Mouse (Mus musculus) forebrain, embryonic 11.5 days (tissue): Measurements from ENCODE around the gene Kif3a. TPM values are rescaled to one million over a fixed set of nuclear protein-coding genes. Genes with fewer than 3 reads are reported as not detected.

ENCODE experiments used
- ATAC-seq: fragments of 200-750 bp; cut with Nextera tagmentation; replicated peaks from 2 replicates; pipeline ENCODE4 v1.8.0; 2017; ENCODE audit warnings: moderate TSS enrichment; ENCODE audit not compliant: low FRiP score
- DNase-seq: peaks from one replicate; pipeline ENCODE4 v3.0.0-alpha.2; 2017; ENCODE audit warnings: low spot score
- H3K27ac ChIP-seq: fragments of 300-500 bp; sonication (generic); 2 replicates; pipeline ENCODE4 v1.5.1; 2014; ENCODE audit warnings: low read depth, low read length
- H3K27me3 ChIP-seq: fragments of 300-500 bp; sonication (generic); 2 replicates; pipeline ENCODE4 v1.6.1; 2014; ENCODE audit warnings: mild to moderate bottlenecking, low read length, mixed read lengths; ENCODE audit not compliant: control insufficient read depth, insufficient read depth
- H3K36me3 ChIP-seq: fragments of 300-500 bp; sonication (generic); 2 replicates; pipeline ENCODE4 v1.6.1; 2014; ENCODE audit warnings: mild to moderate bottlenecking, low read length, moderate library complexity, mixed read lengths; ENCODE audit not compliant: control insufficient read depth, insufficient read depth
- H3K4me1 ChIP-seq: fragments of 300-500 bp; sonication (generic); replicated peaks from 2 replicates; pipeline ENCODE4 v1.6.1; 2014; ENCODE audit warnings: low read length, mixed read lengths; ENCODE audit not compliant: control insufficient read depth, insufficient read depth
- H3K4me2 ChIP-seq: fragments of 300-500 bp; sonication (generic); 2 replicates; pipeline ENCODE4 v1.6.1; 2014; ENCODE audit warnings: low read depth, mild to moderate bottlenecking, low read length, moderate library complexity, mixed read lengths; ENCODE audit not compliant: severe bottlenecking
- H3K4me3 ChIP-seq: fragments of 300-500 bp; sonication (generic); 2 replicates; pipeline ENCODE4 v1.5.1; 2014; ENCODE audit warnings: low read depth, low read length
- H3K9ac ChIP-seq: fragments of 300-500 bp; sonication (generic); 2 replicates; pipeline ENCODE4 v1.6.1; 2014; ENCODE audit warnings: low read length
- H3K9me3 ChIP-seq: fragments of 300-500 bp; sonication (generic); 2 replicates; pipeline ENCODE4 v1.6.1; 2016; ENCODE audit warnings: low read length, mixed read lengths; ENCODE audit not compliant: control insufficient read depth
- WGBS: fragments of 180-500 bp; shearing (Covaris S2); extraction: QIAGEN DNeasy Blood & Tissue Kit; methylation state at CpG from one replicate; pipeline ENCODE4 v1.1.7; 2014; 5-methylcytosine and 5-hydroxymethylcytosine counted together
- polyA plus RNA-seq: library from polyadenylated mRNA; unstranded; fragments of >200 nt; fragmentation: Nextera tagmentation; extraction: Ambion mirVana; gene quantifications from 2 replicates; pipeline ENCODE4 v1.2.1, GENCODE M21; 2014

The Kif3a gene
- 78.6 and 85.6 TPM in 2 replicates for polyA plus RNA-seq

DNA sequence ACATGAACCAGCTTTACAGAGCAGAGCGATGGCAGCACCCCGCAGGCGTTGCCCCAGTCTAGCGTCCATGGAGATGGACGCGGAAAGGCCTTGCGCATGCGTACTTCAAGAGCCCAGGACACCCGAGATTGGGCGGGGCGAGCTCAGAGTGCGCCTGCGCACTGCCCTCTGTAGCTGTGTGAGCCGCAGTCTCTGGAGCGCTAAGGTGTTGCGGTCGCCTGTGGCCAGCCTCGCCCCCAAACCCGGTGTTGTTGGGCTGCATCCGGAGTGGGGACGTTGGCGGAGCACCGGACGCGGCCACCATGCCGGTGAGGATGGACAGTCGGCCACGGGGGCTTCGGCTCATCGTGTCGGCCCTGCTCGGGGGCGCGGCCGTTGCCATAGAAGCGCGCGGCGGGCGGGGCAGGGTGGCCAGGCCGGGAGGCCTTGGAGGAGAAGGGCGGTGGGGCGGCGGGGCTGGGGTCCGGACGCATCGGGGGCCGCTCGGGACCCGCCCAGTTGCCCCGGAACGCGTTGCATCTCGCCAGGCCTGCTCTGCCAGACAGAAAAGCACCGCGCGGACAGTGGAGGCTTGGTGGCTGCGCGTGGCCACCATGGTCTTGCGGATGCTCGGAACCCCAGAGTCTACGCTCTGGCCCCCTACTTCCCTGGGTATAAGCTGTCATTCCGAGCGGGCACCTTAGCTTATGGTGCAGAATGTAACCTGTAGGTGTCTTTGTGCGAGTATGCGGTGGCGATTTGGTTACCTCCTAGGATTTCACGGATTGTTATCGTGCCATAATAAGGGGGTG is at the start of gene Kif3a:
Gene Kif3a, plus strand, starts transcription at position 156 of the 791 bp plus-strand sequence.
- no peaks in the 10 kb centered on the region for H3K9me3 ChIP-seq
- peak within 1 kb of the TSS; percentile 88 for H3K4me3 ChIP-seq
- peak within 1 kb of the TSS; percentile 59; the same call in 1 of the 2 replicates for H3K27ac ChIP-seq
- DNase-seq: peak; percentile 97
- under 1% methylated on average over 68 of the region's 69 CpGs for WGBS
- peak within 1 kb of the TSS; percentile 87 for H3K9ac ChIP-seq
- H3K27me3 ChIP-seq: no peaks in the 10 kb centered on the region
- peak within 1 kb of the TSS; percentile 86 for H3K4me2 ChIP-seq
- peak; percentile 98 for ATAC-seq
- H3K4me1 ChIP-seq: no peaks in the 10 kb centered on the region
- H3K36me3 ChIP-seq: no peaks in the 10 kb centered on the region

DNA sequence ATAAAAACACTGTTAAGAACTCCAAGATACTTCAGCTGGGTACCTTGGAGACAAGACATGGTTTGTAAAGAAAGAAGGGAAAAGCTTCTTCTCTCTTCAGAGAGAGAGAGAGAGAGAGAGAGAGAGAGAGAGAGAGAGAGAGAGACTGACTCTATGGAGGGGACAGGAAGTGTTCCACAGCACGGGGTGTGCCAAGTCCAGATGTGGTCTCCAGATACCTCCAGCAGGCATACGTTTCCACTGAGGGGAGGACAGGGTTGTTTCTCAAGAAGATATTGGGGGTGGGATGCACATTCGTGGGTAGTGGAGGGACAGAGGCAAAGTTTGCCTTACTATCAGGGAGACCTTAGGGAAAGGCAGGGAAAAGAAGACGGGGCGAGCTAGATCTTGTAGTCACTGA is 48.4 kb upstream of the Kif3a start:
- WGBS: 57% methylated on average over 5 of the region's 5 CpGs
- 0 out of 2 replicates have a peak, but pooled peaks cover 10% of the 10 kb centered on the region for H3K4me1 ChIP-seq
- H3K4me3 ChIP-seq: no peak overlapping the region
- no peak overlapping the region for H3K4me2 ChIP-seq
- H3K36me3 ChIP-seq: no peaks in the 10 kb centered on the region
- ATAC-seq: no peak
- no peaks in the 10 kb centered on the region for H3K27me3 ChIP-seq
- no peak overlapping the region for H3K9ac ChIP-seq
- H3K9me3 ChIP-seq: no peaks in the 10 kb centered on the region
- no peak overlapping the region for H3K27ac ChIP-seq
- no peak for DNase-seq

DNA sequence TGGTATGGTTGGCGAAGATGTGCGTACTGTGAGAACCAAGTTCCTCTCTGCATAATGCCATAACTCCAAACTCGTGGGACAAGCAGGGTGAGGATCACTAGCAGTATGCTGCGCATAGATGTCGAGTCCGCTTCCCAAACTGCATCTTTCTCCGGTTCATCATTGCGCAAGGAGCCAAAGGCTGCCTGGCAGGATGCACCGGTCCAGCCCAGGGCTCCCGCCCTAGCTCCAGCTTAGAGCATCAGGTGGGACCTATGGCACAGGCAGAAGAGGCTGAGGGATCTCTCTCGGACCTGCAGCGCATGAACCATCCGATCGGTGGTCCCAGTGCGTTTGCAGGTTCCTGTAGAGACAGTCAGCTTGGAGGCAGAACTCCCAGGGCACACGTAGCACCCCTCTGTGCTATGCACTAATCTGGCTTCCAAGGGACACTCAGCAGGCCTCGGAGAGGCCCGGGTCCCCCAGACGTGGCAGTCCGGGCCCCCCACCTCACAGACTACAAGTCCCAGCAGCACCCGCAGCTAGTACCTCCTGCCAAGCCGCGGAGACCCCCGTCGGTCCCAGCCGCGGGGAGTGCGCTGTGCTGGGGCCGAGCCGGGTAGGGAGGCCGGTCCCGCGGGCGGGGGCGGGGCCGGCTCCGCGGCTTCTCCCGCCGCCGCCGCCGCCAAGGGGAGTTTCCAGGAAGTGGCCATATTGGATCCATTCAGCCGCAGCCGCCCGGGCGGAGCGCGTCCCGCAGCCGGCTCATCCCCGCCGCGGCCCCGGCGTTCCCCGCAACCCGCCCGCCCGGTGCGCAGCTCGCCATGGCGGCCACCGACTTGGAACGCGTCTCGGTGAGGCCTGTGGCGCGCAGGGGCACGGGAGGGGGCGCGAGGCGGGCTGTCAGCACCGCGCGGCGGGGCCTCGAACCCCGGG is 47.7 kb upstream of the Kif3a start, which contains the start of gene Sept8:
Gene Sept8, plus strand, starts transcription at position 51 of the 915 bp plus-strand sequence.
- Histone ChIP-seq H3K9me3 (no peaks in the 10 kb centered on the region), H3K4me3 (peak within 1 kb of the TSS; percentile 82), H3K36me3 (no peaks in the 10 kb centered on the region), H3K4me1 (0 out of 2 replicates have a peak, but pooled peaks cover 10% of the 10 kb centered on the region), H3K27ac (0 out of 2 replicates have a peak within 1 kb of the TSS, but pooled peaks have one; percentile 64), H3K4me2 (peak within 1 kb of the TSS; percentile 87), H3K27me3 (no peaks in the 10 kb centered on the region), H3K9ac (peak within 1 kb of the TSS; percentile 82)
- ATAC-seq (peak; percentile 88), DNase-seq (peak; percentile 83)
- 4% methylated on average over 74 of the region's 79 CpGs for WGBS

DNA sequence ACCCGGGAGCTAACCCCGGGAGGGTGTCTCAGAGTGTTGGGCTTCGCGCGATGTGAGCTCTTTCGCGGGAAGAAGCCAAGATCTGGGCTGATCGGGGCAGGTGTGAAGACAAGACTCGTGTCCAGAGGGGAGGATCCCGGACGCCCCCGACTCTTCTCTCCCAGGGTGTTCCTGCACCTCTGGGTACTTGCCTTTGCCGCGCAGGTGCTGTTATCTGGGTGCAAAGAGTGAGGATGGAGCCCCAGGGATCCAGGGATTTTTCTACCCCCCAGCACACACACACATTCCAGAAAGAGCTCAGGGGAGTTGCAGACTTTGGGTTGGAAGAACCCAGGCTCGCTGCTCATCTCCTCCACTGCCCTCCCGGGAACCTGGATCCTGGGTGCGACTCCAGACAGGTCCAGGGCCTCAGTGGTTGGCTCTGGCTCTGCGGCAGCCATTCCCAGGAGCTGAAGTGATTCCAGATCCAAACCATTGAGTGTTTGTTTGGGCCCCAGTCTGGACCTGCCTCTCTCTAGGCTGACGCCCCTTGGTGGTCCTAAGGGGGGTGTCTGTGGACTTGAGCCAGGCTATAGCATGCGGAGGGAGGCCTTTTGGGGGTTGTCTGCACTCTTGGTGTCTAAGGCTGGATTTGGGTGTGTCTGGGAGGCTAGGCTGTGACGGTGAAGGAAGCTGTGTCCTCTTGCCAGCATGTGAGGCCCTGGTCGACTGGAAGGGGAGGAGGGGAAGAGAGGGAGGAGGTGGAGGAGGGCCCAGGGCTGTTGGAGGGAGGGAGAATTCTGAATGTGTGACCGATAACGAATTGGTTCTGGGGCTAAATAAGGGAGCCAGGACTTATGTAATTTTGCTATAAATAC is 46.8 kb upstream of the Kif3a start:
- peak; percentile 37 for ATAC-seq
- Histone ChIP-seq H3K9me3 (no peaks in the 10 kb centered on the region), H3K4me2 (peak overlapping the region; percentile 87), H3K27ac (0 out of 2 replicates have a peak overlapping the region, but pooled peaks have one; percentile 64), H3K36me3 (no peaks in the 10 kb centered on the region), H3K4me1 (0 out of 2 replicates have a peak, but pooled peaks cover 10% of the 10 kb centered on the region), H3K27me3 (no peaks in the 10 kb centered on the region), H3K9ac (peak overlapping the region; percentile 82), H3K4me3 (peak overlapping the region; percentile 82)
- peak; percentile 62 for DNase-seq
- WGBS: 2% methylated on average over 24 of the region's 24 CpGs

DNA sequence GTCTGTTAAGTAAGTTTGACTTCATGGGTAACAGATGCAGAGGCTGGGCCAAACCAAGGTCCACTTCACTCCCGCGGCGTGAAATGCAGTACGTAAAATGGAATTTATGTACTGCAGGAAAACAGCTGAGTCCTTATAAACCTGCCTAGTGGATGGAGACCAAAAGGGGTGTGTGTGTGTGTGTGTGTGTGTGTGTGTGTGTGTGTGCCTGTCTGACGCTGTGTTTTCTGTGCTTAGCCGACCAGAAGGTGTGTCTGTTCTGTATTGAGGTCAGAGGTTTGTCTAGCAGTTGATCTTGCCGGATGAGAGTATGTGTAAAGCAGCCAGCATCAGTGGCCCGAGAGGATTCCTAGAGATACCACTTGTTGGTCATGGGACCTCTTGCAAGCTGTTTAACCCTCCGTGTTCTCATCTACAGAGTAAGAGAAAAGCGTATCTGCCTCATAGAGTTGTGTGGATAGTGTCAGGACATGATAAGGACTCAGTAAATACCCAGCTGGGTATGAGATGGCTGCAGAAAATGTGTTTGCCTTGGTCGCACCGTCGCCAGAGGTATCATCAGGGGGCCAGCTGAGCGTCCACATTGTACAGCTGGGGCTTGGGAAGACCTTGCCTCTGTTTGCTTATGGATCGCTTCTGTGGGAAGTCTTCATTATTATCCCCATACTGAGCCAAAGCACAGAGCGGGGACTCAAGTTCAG is 45.9 kb upstream of the Kif3a start:
- DNase-seq (no peak), ATAC-seq (no peak)
- Histone ChIP-seq H3K4me1 (0 out of 2 replicates have a peak, but pooled peaks cover 11% of the 10 kb centered on the region), H3K27ac (no peak overlapping the region), H3K36me3 (no peaks in the 10 kb centered on the region), H3K9me3 (no peaks in the 10 kb centered on the region), H3K4me2 (peak overlapping the region; percentile 87; the same call in 1 of the 2 replicates), H3K9ac (0 out of 2 replicates have a peak overlapping the region, but pooled peaks have one; percentile 5), H3K27me3 (no peaks in the 10 kb centered on the region), H3K4me3 (no peak overlapping the region)
- 62% methylated on average over 16 of the region's 16 CpGs for WGBS

DNA sequence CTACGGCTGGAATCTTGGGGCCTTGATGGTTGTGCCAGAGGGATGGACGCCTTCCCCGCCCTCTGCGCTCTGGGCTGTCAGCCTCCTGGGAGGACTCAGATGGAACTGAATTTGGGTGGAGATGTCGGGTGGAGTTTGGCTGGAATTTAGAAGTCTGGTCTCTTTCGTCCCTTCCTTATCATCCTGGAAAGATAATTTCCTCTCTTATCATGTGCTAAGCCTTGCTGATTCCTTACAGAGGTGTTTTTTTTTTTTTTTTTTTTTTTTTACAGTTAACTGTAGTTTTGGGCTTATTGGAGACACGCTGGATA is 45.4 kb upstream of the Kif3a start:
- H3K27ac ChIP-seq: no peak overlapping the region
- H3K27me3 ChIP-seq: no peaks in the 10 kb centered on the region
- H3K4me2 ChIP-seq: no peak overlapping the region
- 0 out of 2 replicates have a peak, but pooled peaks cover 11% of the 10 kb centered on the region for H3K4me1 ChIP-seq
- no peaks in the 10 kb centered on the region for H3K36me3 ChIP-seq
- no peak for DNase-seq
- no peak for ATAC-seq
- WGBS: 85% methylated on average over 7 of the region's 7 CpGs
- no peaks in the 10 kb centered on the region for H3K9me3 ChIP-seq
- no peak overlapping the region for H3K9ac ChIP-seq
- no peak overlapping the region for H3K4me3 ChIP-seq

DNA sequence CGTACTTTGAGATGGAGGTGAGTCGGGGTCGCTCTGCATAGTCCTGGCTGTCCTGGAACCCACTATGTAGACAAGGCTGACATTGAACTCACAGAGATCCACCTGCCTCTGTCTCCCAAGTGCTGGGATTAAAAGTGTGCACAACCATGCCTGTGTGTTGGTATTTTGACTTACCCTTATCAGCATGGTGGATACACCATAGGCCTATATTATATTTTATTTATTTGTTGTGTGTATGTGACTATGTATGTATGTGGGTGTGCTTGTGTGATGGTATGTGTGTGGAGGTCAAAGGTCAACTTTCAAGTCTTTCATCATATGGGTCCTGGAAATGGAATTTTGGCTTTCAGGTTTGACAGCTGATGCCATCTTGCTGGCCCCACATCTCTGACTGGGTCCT is 44.8 kb upstream of the Kif3a start:
- H3K9me3 ChIP-seq: no peaks in the 10 kb centered on the region
- no peak for ATAC-seq
- no peaks in the 10 kb centered on the region for H3K27me3 ChIP-seq

More for the DNA sequence above, 44.8 kb upstream of the Kif3a start:
- H3K4me1 ChIP-seq: 0 out of 2 replicates have a peak, but pooled peaks cover 11% of the 10 kb centered on the region
- no peak for DNase-seq
- no peak overlapping the region for H3K9ac ChIP-seq
- H3K36me3 ChIP-seq: no peaks in the 10 kb centered on the region
- no peak overlapping the region for H3K27ac ChIP-seq
- no peak overlapping the region for H3K4me2 ChIP-seq
- 97% methylated on average over 3 of the region's 3 CpGs for WGBS
- H3K4me3 ChIP-seq: no peak overlapping the region
